Mouse (Mus musculus) urinary bladder, postnatal 25 days (tissue): ENCODE results near the gene Ap4s1.

Experiments used
- DNase-seq: peaks from one replicate; pipeline ENCODE4 v3.0.0; 2022; ENCODE audit warnings: low spot score

Ap4s1 gene

GRCm38 (mm10) chr12:51704572-51704971 is 13.7 kb downstream of the Ap4s1 start:
- DNase-seq = no peak

GRCm38 (mm10) chr12:51705778-51706177 is 14.9 kb downstream of the Ap4s1 start:
- no peak for DNase-seq

GRCm38 (mm10) chr12:51706673-51707235 is 15.9 kb downstream of the Ap4s1 start:
- DNase-seq = no peak

DNA sequence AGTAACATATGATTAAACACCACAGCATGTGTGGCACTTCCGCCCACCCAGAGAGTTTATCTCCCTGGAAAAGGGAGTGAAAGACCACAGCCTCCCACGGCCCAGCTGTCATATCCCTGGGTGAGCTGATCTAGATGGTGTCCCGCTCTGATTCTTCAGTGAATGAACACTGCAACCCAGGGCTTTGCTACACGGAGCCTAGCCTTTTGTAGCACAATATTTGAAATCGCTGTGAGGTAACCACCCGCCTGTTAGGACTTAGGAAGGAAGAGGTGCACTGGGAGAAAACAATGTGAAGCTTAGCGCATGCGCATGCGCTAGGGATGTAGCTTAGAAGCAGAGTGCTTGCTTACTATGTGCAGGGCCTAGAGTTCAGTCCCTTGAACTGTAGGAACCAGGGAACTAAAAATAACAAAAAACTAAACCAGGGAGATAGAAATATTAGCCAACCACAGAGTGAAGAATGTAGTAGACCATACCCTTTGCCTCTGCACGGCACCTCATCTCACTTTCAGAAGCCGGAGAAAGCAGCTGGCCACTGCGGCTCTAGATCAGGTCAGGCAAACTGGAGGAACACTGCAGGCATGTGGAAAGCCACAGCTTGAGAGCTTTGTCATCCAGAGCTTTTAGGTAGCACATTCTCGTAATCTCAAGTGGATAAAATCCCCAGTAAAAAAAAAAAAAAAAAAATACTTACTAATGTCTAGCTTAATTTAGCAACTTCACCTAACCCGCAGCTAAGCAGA is 18.3 kb downstream of the Ap4s1 start:
- DNase-seq = no peak

DNA sequence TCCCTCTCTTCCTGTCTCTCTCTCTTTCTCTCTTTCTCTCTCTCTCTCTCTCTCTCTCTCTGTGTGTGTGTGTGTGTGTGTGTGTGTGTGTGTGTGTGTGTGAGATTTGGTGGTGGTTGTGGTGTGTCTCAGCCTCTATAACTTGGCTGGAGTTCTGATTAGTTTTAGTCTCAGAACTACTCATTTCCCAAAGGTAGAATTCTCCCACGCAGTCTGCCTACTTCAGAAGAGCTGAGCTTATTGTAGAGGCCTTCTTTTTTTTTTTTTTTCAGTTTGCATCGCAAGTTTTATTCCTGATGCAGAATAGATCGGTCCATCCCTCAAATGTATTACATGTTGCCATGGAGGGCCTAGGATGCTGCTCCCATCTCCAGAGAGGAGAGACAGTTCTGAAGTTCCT is 18.9 kb downstream of the Ap4s1 start:
- no peak for DNase-seq

DNA sequence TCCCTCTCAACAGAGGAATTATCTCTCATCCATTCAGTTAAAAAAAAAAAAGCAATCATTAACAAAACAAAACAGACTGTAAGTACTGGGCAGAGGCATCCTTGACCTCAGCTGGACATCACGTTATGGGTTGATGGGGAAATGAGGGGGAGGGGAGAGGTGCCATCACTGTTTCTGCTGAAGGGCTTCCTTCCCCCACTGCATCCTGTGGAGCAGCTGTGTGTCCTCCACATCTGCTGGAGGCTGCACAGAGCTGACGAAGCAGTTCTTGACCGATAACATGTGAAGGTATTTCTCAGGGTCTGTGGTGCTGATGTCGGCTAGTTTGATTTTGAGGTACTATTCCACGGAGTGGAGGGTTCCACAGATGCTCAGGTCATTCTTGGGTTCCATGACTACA is 19.3 kb downstream of the Ap4s1 start:
- no peak for DNase-seq

DNA sequence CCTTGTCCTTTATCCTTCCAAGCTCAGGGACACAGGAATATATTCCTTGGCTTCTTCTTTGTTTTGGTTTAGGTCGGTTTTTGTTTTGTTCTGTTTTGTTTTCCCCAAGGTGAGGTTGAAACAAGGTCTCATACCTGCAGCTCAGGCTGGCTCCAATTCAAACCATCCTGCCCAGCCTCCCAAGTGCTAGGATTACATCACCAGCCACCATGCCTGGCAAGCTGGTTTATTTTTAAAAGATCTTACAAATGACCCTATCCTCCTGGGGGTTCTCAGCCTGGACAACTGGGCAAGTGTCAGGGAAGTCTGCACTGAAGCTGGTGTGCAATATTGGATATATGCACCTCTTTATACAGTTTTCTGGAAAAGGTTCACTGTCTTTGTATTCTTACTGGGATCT is 21.9 kb downstream of the Ap4s1 start:
- DNase-seq = no peak

DNA sequence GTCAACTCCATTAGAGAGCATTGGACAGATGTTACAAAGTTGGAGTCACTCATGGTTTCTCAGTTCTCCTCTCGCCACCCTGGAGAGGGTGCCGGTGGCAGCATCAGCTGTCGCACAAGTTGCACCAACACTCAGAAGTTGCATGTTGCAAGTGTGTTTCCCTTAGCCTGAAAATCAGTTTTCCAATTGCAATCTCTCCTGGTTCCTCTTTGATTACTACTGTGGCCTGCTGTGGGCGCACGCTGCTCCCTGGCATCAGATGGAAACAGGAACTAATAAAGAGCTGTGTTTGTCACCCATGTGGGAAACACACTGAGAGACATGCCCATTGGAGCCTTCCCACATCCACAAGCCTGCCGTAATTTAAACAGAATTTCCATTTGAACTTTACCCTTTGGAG is 27.8 kb downstream of the Ap4s1 start:
- DNase-seq = no peak

- no peak for DNase-seq
Observed at GRCm38 (mm10) chr12:51721836-51722235, 31.0 kb downstream of the Ap4s1 start.

DNA sequence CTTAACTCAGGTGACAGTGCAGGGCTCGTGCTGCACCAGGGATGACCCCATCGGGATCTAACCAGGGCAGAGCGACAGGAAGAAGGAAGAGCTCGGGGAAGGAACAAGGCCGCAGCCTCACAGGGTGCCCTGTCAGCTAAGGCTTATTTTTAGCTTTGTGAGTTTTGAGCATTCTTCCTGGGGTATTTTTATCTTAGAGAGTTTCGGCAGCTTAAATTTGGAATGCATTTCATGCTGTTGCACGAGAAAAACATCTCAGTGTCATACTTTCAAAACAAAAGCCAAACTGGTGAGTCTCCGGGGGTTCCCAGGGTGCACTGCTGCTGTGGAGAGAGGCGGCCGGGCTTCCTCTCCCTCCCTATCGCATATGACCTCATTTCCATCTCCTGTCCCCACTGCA is 38.2 kb downstream of the Ap4s1 start:
- no peak for DNase-seq

DNA sequence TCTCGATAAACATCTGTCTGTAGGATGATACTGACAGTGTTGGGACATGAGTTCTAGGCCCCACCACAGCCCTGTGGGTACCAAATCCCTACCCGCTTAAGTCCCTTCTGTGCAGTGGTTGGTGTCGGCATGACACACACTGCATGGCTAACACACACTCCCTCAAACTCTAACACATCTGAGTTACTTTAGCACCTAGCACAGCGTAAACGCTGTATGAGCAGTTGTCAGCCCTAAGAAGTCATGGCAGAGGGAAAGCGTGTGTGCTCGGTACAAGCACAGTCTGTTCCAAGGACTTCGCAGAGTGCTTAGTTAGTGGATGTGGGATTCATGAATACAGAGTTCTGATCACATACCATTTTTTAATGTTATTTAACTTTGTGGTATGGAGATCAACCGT is 39.0 kb downstream of the Ap4s1 start:
- DNase-seq = no peak

- peak; percentile 44 for DNase-seq
Observed at GRCm38 (mm10) chr12:51734605-51735211, 43.9 kb downstream of the Ap4s1 start.

- no peak for DNase-seq
Observed at GRCm38 (mm10) chr12:51735840-51736271, 45.0 kb downstream of the Ap4s1 start.

- DNase-seq = no peak
Observed at GRCm38 (mm10) chr12:51736381-51736780, 45.5 kb downstream of the Ap4s1 start.

DNA sequence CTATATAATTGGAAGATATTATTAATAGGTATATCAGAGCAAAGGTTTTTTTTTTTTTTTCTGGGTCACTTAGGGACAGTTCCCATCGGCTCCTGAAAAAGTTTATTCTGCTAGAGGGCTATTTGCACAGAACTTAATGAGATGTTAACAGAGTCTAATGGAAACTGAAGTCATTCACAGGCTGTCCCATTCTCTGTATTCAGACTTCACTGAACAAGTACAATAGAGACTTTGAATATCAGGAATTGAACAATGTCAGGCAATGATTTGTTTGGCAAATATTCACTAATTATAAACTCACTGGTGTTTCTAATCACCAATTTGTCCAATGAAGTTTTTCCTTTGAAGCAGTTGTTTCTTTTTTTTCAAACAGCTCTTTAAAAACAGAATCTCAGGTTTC is 46.0 kb downstream of the Ap4s1 start:
- DNase-seq = no peak

DNA sequence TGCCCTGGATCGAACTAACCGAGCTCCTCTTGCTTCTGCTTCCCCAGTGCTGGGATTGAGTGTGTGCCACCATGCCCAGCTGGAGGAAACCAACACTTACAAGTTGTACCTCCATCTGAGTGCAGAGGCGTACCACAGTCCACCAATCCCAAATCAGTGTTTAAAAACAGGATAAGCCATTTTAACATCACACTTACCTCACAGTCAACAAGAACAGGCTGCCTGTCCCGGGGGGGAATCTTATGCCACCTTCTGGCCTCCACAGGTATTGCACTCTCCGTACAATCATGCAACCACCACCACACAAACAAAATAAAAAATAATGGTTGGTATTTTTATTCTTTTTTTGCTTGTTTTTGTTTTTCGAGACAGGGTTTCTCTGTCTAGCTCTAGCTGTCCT is 50.9 kb downstream of the Ap4s1 start:
- DNase-seq = peak; percentile 20

DNA sequence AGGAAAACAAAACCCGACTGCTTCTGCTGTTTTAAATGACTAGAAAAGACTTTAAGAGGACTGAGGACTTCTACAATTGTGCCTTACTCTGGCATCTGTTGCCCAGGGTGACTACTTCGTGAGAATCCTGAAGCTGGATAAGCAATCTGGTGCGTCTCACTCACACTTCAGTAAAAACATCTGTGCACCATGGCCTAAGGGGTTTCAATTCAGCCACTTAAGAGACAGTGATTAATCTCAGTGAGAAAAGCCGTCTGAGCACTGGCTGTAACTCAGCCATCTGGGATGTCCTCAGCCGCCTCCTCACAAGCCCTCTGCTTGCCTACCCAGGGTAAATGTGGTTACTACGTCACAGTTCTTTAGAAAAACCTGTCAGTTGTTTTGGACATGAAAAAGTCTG is 54.1 kb downstream of the Ap4s1 start:
- no peak for DNase-seq

GRCm38 (mm10) chr12:51747348-51747747 is 56.5 kb downstream of the Ap4s1 start:
- no peak for DNase-seq

- DNase-seq = no peak
Observed at GRCm38 (mm10) chr12:51755938-51756598, 65.2 kb downstream of the Ap4s1 start.

DNA sequence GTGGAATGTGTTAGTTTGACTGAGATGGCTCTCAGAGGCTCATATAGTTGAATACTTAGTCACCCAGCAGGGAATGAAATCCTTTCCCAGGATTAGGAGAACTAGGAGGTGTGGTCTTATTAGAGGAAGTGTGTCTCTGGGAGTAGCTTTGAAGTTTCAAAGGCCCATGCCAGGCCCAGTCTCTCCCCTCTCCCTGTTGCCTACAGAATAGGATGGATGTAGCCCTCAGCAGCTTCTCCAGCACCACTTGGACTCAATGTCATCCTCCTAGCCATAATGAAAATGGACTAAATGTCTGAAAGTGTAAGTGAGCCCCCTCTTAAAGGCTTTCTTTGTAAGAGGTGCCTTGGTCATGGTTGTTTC is 65.7 kb downstream of the Ap4s1 start:
- DNase-seq = no peak

DNA sequence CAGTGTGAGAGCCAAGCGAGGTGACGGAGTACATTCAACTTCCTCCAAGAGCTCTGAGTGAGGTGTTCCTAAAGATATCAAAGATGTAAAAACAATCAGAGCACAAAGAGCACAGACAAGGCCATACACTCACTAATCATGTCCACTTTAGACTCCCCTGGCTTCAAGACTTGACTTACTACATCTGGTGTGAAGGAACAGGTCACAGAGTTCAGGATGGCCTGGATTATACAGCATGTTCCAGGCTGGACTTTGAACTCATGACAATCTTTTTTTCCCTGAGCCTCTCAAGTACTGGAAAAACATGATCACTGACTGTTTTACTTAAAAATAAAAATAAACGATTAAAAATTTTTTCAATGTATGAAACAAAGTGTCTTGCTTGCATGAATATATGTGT is 68.5 kb downstream of the Ap4s1 start:
- no peak for DNase-seq

DNA sequence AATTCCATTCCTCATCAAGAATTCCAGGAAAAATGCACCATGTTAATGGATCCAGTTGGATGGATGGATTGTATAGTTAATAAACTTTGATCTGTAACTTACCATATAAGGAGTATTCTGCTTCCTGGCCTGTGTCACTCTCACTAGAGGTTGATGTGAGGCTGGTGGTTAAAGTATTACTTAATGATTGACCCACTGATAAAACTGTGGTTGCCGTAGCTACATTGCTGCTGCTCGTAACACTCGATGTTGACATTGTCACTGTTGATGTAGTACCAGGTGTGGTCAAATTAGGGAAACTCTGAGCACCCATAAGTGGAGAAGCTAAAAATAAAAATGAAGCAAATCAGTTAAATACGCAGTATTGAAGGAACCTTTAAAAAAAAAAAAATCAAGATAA is 76.6 kb downstream of the Ap4s1 start:
- DNase-seq = no peak

GRCm38 (mm10) chr12:51768702-51769101 is 77.9 kb downstream of the Ap4s1 start:
- DNase-seq = no peak
